Mouse (Mus musculus) spleen, adult 18-20 months (tissue): Measurements from ENCODE around the gene Map2k3.
A peak's percentile ranks its signal among the peaks of the same experiment; 100 is the strongest.

ENCODE experiments used
- DNase-seq, 2 experiments: peaks; one replicate each; pipeline ENCODE4 v3.0.0; 2022; ENCODE audit warnings: mixed read lengths in 2 of 2

Gene Map2k3

DNA sequence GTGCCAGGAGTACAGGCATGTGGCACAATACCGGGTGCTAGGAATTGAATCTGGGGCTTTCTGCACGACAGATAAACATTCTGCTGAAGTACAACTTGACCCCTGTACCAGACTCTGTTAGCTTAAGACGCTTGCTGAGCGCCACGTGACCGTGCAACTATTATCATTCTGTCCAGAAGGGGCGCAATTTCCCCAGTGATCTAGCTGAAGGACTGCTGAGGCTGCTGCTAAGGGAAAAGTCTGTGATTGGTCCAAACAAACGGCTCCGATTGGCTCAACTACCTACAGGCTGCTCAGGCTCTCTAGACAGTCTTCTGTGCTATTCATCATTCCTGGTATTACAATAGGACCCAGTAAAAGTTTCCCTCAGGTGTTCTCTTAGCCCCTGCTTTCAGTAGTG, 4.6 kb upstream of the Map2k3 start:
- peak; percentile 68 to 82 for DNase-seq

DNA sequence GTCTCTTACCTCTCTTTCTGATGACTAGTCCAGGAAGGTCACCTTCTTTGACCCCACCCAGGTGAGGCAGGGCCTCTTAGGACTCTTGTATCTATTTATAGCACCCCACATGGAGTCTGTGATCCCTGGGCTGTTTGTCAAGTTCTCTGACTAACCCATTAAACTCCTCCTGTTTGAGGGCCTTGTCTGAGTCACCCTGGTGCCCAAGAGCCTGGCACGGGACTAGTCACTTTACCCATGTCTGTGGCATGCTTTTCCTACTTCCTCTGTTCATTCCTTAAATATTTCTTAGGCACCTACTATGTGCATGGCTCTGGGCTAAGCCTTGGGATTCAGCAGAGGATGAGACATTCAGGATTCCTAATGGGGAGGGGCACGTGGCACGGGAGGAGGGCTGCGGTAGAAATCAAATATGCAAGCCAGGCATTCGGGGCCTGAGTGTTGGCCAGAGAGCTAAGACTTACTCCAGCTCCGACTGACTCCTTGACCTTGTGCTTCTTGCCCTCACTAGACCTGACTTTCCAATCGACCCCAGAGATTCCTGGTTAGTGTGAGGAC, 1.0 kb upstream of the Map2k3 start:
- DNase-seq, result no peak

DNA sequence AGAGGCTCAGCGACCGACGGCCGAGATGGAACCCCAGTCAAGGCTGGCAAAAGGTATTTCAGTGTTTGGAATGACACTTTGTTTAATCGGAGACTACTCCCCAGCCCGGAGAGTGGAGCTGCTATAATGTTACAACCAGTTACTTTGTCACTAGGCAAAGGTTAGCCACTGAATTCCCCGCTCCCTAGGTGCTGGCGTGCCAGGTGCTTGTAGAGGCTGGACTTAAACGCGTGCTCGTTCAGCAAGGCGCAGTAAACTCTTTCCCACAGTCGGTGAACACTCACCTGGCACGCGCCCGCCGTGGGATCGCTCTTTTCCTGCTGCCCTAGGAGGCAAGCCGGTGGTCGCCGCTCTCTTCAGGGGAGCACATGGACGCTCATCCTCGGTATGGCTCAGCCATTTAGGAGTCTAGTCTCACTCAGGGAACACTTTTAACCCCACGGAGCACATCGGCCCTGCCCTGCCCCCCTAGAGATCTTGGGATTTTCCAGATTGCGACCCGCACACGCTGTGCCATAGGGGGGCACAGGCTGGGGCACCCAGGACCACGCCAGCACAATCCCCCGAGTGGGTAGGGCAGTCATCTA, 458 bp upstream of the Map2k3 start:
- DNase-seq, result no peak

DNA sequence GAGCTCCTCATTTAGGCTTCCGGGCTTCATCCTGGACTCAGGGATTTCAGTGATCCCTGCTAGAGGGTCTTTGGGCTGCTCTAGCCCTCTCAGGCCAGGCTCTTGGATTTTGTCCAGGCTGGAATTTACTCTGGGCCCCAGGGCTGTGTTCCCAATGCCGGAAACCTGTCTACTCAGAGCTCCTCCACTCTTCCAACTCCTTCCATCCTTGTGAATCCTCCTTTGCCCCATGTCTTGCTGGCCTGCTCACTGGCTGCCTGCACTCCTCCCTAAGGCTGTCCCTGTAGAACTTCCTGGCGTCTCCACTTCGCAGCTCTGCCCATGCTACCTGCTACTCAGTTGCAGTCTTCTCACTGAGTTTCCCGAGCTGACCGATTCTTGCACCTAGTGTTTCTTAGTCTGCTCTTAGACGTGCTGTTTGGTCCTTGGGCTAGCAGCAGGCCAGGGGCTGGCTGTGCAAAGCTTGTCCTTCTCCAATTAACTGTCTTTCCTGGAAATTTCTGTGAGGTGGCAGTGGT, 729 bp downstream of the Map2k3 start:
- DNase-seq, result no peak

DNA sequence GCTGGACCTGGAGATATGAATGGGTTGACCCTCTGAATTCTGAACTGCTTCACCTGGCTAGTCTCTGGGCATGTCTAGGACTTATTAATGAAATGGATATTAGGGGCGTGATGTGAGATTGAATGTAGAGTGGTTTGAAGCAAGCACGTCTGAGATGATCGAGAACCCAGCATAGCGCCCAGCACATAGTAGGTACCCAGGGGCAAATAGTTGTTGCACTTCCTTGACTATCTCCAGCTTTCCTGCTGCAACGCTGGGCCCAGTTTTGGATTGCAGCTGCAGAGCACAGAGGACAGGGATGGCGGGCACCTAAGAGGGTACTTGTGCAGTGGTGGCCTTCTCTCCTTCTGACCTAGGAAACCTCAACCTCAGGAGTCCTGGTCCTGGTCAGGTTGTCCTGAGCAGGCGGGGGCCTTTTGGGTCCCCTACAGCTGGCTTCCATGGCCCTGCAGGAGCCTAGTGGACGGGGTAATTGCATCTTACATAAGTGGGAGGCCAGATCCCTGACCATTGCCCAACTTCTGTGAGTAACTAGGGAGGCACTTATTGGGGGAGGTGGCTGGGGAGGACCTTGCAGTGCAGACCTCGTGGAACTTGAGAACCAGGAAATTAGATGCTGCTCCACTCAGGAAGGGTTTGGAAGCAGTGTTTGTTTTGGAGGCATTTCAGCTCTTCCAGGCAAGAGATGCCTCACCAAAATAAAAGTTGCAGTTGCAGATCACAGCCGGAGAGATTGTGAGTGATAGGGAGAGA, 1.5 kb downstream of the Map2k3 start:
- DNase-seq, result no peak

DNA sequence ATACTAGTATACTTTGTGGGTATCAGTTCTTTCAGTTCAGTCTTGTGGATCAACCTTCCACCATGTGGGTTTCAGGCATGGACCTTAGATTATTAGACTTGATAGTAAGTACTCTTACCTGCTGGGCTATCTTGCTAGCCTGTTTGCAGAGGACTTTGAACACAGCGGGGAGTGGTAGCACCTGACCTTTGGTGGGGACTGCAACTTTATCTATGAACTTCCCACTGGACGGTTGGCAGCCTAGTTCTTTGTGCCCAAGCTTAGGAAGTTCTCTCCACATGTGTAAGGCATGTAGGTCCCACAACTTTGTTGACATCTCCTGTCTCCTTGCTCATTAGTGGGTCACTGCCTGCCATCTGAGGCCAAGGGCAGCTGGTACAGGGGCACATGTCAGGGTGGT, 3.0 kb downstream of the Map2k3 start:
- DNase-seq, result no peak

DNA sequence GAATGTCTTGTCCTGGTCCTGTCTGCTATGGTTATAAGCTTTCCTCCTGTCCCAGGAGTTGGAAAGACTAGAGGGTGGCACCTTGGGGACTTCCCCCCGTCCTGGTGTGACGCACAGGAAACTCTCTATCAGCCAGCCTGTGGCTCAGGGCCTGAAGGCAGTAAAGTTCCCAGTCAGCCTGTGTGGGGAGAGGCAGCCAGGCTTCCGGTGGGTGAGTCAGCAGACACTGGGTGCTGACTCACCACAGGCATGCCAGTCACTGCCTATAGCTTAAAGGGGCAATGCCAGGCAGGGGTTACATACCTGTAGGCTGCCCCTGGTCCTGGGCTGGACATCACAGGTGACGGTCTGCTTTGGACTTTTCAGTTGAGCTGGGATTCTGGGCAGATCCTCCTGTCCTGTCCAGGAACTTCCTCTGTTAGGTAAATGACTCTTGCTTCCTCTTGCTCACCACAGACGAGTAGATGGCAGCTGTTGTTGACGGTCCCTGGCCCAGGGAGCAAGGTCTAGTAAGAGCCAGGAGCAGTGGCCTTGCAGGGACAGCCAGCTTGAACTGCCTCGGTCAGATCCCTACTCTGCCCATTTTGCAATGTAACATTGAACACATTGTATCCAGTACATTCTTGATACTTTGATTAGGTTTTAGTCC, 3.6 kb downstream of the Map2k3 start:
- DNase-seq, result peak; percentile 53 to 59

DNA sequence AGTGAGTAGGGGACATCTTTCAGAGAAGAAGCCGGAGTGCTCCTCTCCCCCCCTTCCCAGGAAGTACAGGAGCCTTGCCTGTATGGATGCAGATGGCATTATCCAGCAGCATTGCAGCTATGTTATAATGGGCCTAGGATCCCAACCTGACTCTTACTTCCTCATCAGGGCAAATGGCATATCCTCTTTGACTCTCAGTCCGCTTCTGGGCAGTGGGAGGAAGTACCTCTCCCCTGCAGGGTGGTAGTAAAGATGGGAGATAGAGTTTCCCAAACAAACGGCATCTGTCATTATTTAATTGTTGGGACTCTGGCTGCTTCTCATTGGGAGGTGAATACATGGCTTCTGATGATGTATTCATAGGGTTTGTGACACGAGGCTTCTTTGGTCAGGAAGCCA, 4.1 kb downstream of the Map2k3 start:
- DNase-seq, result no peak

DNA sequence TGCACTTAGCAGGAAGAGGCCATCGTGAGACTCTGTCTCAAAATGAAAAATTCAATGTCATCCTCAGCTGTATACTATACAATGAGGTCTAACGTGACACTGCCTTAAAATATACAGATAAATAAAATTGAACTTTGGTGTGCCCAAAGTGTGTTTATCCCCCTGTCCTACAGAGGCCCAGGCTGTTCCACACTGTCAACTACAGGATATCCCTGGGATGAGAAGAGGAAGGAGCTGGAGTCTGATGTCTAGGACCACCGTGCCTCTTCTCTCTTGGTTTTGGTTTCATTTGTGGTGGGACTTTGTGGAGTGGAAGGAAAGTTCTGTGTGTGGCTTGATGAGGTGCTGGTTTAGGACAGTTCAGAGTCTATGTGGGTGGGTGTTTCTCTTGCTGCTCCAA, 5.8 kb downstream of the Map2k3 start:
- no peak for DNase-seq

DNA sequence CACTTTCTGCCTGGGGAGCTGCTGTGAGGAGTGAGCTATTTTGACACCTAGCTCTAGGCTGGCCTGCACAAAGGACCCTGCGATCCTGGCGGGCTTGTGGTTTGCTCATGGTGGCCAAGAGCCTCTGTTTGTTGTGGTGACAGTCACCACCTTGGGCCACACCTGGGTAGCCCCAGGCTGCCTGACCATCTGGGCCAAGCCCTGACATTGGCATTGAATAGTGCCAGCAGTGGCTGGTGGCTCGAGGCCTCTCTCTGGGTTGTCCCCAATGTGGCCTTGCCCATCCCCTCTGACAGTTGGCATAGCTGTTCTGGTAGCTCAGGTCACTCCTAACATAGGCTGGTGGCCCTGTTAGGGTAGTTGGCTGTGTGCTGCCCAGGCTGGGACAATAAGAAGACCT, 7.7 kb downstream of the Map2k3 start:
- DNase-seq, result no peak

DNA sequence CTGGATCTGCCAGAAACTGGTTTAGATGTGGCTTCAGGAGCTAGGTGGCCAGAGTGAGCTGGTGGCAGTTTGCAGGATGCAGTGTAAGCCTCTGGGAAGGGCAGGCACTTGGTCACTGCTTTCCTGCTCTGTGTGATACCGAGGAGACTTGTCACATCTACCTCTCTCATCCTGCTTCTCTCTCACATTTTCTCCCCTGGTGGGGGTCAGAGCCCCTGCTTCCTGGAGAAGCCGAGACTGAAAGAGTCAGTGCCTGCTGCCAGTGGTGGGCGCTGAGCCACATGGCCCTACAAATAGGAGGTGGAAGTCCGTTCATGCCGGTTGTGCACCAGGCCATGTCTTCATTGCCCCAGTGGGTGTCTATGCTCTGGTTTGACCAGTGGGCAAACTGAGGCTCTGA, 8.7 kb downstream of the Map2k3 start:
- DNase-seq, result no peak

DNA sequence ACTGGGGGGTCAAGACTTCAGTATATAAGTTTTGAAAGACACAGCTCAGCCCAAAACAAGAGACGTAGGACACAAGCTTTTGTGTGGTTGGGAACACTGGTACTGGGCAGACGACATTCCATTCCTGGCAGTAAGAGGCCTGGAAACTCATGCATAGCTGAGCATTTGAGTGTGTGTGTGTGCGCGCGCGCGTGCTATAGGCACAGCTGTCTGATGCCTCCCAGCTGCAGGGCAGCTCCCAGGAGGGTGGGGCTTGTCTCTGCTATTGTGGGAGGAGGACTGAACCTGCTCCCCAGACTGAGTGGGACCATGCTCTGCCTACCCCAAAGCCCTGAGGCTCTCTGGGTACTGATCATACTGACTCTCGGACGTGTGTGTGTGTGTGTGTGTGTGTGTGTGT, 9.5 kb downstream of the Map2k3 start:
- DNase-seq, result no peak

DNA sequence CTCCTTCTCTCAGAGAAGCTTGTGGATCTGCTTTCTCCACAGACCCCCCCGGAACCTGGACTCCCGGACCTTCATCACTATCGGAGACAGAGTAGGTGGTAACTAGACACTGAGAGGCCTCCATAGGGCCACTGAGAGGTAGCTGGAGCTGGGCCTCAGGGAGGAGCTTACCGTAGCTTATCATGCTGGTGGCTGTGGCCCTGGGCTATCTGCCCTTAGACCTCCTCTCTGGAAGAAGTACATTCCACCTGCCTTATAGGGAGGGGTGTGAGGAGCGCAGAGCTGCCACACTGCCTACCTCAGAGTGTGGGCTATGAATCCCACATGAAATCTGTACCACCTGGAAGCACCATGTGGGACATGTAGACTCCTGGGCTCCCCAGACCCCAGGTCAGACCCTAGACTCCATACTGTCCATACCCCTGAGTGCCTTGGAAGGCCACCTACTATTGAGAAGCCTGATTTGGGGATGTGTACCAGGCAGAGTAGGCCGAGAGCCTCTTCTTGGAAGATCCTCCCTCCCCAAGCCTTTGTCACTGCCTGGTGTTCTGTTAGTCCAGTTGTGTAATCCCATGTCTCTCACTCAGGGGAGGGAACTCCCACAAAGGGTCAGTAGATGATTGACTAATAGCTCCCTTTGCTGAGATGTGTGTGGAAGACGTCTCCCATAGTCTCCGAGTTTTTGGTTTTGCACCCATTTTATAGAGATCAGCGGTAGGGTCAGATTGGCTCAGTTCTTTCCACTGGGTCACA, 10.6 kb downstream of the Map2k3 start:
- no peak for DNase-seq

DNA sequence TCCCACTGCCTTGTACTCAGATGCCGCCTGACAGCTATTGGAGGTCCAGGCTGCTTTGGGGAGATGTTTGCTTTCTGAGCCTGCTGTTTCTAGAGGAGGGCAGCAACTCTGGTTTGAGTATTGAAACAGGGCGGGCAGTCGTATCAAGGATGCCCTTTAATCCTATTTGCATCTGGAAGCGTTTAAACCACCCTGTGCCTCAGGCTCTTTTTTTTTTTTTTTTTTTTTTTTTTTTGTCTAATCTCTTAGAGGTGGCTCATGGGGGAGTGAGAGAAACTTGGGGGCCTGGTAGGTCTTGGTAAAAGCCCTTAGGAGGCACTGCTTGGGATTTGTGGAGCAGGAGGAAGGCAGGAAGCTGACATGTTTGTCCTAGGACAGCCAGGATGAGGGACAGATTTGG, 13.2 kb downstream of the Map2k3 start:
- no peak for DNase-seq

DNA sequence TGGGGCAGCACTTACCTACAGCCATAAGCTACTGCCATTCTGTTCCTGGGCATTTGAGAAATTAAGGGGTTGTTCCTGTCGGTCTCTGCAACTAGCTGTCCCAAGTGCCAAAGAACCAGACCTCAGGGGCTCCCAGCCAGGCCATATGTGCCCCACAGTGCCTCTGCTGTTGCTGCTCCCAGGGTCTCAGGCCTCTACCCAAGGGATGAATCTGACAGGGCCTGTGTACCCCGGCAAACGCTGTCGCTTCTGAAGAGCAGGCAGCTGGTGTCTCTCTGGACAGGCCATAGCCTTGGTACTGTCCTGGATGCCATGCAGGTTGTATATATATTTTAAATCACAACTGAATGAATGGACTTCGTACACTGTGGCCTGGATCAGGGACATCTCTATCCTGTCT, 20.1 kb downstream of the Map2k3 start:
- no peak for DNase-seq

DNA sequence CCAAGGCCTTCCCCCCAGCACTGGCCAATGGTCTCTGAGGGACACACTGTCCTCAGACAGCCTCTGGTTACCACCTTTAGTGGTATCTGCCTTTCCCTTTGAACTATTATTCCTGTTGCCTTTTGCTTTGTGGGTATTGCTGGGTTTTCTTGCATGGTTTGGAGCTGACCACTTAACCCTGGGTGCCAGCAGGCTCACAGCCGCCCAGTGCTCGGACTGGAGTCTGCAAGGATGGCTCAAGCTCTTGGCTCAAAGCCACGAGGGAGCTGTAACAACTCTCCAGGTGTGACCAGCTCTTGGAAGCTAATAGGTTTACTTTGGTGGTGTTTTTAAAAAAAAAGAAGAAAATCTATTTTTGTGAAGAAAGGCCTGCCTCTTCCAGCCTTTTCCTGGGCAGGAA, 20.5 kb downstream of the Map2k3 start:
- DNase-seq, result no peak

DNA sequence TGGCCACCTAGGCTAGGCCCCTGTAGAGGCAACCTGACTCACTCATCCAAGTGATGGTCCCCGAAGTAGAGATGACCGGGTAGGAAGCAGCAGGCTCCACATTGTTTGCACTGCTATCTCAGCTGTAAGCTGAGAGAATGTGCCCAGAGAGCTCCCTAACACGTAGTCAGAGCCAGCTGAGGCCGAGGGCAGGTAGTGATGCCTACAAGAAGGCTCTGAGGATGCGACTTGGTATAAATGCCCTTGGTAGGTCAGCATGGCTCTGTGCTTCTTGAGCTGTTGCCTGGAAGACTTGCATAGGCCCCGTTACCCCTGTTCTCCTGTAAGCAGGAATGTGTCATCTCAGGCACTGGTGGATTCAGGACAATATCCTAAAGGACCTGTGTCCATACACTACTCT, 21.2 kb downstream of the Map2k3 start:
- no peak for DNase-seq

DNA sequence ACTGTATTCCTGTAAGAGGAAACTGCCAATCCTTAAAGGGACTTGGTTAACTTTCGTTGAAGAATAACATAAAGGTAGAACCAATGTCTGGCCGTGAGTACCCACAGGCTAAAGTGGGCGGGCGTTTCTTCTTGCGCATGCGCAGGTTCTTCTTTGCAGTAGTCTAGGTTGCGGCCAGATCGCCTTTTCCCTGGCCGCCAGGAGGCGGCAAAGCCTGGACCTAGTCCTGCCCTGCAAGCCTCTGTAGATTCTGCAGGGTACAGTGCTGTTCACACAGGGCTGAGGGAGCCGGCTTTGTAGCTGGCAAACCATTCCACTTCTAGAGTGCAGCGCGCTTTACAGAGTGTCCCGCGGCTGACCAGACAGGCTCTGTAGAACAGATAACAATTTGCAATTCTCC, 22.0 kb downstream of the Map2k3 start:
- DNase-seq, result peak; percentile 62 to 72

DNA sequence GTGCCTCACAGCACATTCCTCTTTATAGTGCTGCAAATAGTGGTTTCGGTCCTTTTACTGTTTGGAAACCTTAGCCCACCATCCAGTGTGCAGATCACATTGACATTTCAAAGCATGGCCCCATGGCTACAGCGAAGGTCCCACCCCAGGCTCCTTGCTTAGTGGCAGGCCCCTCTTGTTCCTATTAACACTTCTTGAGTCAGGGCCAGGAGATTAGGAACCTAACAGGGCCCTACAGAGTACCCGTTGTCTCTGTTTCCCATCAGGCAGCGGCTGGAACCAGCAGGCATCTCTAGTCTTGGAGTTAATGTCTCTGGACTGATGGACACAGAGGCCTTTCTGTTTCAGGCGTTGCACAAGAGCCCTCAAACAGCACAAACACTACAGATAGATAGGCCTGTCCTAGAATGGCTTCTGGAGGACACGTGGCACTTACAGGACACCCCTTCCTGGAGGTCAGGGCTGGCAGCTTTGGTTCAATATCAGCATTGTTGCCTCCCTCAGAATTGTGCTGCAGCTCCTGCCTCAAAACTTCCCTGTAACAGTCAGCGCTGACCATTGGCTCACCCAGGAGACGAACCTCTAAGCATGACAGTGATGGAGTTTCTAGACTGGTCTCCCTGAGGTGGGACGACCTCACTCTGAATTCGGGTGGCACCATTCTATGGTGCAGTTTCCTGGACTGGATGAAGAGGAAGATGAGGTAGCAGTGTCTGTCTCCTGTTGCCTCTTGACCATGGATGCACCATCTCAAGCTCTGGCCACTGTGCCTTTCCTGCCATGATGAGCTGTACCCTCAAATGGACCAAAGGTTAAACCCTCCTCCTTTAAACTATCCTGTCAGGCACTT, 22.6 kb downstream of the Map2k3 start:
- no peak for DNase-seq

DNA sequence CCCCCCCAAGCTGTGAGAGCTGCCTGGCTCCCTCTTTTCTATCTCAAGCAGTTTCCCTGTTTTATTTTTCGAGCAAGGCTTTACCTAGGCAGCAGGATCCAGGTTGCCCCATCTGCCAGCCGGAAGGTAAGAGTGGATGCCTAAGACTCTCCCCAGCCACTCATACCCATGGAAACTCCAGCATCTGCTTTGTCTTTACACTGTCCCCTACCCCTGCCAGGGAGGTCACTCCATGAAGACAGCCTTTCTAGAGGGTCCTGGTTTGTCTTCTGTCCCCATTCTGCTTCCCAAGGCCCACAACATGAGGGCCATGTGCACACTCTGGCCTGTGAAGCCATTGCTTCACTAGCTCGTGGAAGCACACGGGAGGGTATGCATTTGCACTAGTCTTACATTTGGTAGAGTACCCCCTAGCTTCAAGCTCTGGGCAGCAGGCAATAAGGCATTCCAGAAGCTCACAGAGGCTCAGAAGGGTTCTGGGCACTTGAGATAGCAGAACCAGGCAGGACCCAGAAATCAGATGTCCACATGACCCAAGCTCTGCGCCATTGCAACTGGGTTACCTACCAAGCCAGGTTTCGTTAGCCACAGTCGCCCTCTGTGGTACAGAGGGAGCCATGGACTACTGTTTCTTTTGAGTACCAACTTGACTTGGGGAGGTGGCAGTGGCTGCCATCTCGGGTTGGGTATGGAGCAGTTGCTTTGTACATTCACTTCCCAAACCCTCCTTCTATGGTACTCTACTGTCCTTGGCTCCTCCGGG, 24.0 kb downstream of the Map2k3 start:
- no peak for DNase-seq

DNA sequence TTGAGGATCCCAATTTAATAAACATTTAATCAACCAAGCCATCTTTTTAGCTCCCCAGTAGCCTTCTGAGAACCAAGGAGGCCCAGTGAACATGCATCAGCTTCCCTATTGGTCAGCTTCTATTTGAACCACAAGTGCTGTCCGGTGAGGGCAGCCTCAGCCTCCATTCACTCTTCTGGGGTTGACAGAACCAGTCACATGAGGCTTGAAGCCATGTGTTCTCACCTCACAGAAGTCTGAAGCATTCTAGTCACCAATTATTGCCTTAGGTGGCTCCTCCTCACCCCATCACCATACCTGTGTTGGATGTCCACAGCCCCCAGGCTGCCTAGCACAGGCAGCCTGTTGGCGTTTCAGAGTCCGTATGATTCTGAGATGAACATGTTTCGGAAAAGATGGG, 27.1 kb downstream of the Map2k3 start:
- no peak for DNase-seq
